Mouse (Mus musculus): Measurements from ENCODE around the gene Mapk7. TPM values are rescaled to one million over a fixed set of nuclear protein-coding genes. Genes with fewer than 3 reads are reported as not detected.

Mapk7 gene
- 10 to 100 TPM; 39.2 to 46.6 TPM for total RNA-seq (2023)

GRCm38 (mm10) chr11:61494129-61494997, at the start of gene Mapk7:
Mapk7 (minus strand) TSS chr11:61494406.

GRCm38 (mm10) chr11:61504713-61505257, 10.6 kb upstream of the Mapk7 start, which contains the start of gene B9d1:
B9d1 (plus strand) TSS chr11:61505144.

GRCm38 (mm10) chr11:61484613-61485540, 9.3 kb downstream of the Mapk7 start, which contains the start of gene Mfap4:
Mfap4 (plus strand) TSS chr11:61485431.

Other genes starting within 250 kb of the Mapk7 start
- 10 to 100 TPM; 74.3 to 80.6 TPM for gene Aldh3a2, start 226.9 kb downstream of the Mapk7 start, total RNA-seq (2023)
- gene Slc47a2, start 151.5 kb downstream of the Mapk7 start, total RNA-seq (2023) = not detected
- not detected for gene Slc47a1, start 116.1 kb downstream of the Mapk7 start, total RNA-seq (2023)
- not detected for gene Rnf112, start 40.3 kb downstream of the Mapk7 start, total RNA-seq (2023)
- gene Mfap4, start 9.0 kb downstream of the Mapk7 start, total RNA-seq (2023) = not detected
- under 1 TPM in 1 of 2 experiments, not detected in 1; 0.84 TPM for gene B9d1, start 10.7 kb upstream of the Mapk7 start, total RNA-seq (2023)
- gene Epn2, start 85.3 kb upstream of the Mapk7 start, total RNA-seq (2023) = under 1 TPM in 1 of 2 experiments, not detected in 1; 0.49 TPM
- gene Grap, start 158.9 kb upstream of the Mapk7 start, total RNA-seq (2023) = 10 to 100 TPM in 1 of 2 experiments, 1 to 10 TPM in 1; 7.6 to 13.1 TPM
- gene Fam83g, start 189.7 kb upstream of the Mapk7 start, total RNA-seq (2023) = under 1 TPM; 0.18 to 0.69 TPM
- not detected for gene Slc5a10, start 226.4 kb upstream of the Mapk7 start, total RNA-seq (2023)